Mouse (Mus musculus): ENCODE results near the gene Gm5930.
"Not testable (repeated sequence)": the region's sequence is repeated elsewhere in the genome, so short reads cannot be mapped to it uniquely, and the experiment has no call there.

The Gm5930 gene

DNA sequence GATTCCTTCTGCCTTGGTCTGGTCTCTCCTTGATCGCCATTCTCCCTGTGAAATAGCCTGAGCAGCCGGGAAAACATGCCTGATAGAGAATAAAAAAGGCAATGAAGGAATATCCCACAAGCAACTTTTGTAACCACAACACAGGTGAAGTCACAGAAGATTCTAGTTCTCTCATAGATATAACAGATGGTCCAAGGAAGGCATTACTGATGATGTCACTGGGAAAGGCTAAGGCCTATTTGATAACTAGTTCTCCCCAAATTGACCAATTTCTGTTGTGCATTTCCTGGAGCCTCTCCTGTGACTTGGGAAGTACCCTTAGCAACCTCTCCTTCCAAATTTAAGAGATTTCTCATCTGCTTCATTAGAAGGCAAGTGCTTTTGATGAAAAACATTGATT, at the start of gene Gm5930:
Gene Gm5930, minus strand, starts transcription at position 101 of the 400 bp plus-strand sequence.
- not testable (repeated sequence) for DNase-seq

GRCm38 (mm10) chr14:44384233-44384632, 45.8 kb upstream of the Gm5930 start:
- not testable (repeated sequence) for DNase-seq

DNA sequence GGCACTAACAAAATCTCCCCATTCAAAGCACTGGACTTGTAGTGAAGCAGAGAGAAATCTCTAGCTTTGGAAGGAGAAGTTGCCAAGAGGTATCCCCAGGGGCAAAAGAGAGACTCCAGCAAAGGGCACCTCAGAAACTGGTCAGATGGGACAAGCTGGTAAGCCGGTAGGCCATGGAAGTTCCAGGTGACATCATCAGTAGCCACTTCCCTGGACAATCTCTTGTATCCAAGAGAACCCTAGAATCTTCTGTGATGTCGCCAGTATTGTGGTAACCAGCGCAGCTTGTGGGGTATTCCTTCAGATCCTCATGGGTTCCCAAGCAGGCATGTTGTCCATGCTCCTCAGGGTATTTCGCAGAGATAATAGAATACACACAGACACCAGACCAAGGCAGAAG, 26.7 kb upstream of the Gm5930 start, which contains the start of gene Gm8229:
Gene Gm8229, plus strand, starts transcription at position 301 of the 400 bp plus-strand sequence.
- not testable (repeated sequence) for DNase-seq

GRCm38 (mm10) chr14:44362301-44362700, 23.9 kb upstream of the Gm5930 start:
- not testable (repeated sequence) for DNase-seq

DNA sequence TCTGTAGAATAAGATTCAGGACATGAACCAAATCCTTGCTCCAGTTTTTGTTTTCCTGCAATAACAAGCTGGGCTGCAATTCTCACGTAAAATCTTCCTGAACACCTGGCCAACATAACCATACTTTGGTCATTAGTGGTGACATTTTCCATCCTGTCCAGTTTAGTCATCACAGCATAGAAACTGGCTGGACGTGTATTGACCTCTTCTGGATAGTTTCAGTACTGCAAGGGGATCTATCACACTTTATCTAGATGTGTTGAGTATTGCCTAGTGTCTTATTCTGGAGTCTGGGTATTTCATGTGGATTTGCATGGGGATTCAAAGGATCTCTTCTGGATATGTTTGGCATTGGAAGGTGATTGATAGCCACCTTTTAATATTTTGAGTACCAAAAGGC, 23.0 kb upstream of the Gm5930 start:
- not testable (repeated sequence) for DNase-seq

GRCm38 (mm10) chr14:44312049-44312448, 26.3 kb downstream of the Gm5930 start:
- not testable (repeated sequence) for DNase-seq

GRCm38 (mm10) chr14:44285280-44285679, 53.1 kb downstream of the Gm5930 start, which contains the start of gene Gm8220:
Gm8220 (plus strand) TSS chr14:44285580.
- not testable (repeated sequence) for DNase-seq
